Mouse (Mus musculus): ENCODE results near the gene Tab2.

DNA sequence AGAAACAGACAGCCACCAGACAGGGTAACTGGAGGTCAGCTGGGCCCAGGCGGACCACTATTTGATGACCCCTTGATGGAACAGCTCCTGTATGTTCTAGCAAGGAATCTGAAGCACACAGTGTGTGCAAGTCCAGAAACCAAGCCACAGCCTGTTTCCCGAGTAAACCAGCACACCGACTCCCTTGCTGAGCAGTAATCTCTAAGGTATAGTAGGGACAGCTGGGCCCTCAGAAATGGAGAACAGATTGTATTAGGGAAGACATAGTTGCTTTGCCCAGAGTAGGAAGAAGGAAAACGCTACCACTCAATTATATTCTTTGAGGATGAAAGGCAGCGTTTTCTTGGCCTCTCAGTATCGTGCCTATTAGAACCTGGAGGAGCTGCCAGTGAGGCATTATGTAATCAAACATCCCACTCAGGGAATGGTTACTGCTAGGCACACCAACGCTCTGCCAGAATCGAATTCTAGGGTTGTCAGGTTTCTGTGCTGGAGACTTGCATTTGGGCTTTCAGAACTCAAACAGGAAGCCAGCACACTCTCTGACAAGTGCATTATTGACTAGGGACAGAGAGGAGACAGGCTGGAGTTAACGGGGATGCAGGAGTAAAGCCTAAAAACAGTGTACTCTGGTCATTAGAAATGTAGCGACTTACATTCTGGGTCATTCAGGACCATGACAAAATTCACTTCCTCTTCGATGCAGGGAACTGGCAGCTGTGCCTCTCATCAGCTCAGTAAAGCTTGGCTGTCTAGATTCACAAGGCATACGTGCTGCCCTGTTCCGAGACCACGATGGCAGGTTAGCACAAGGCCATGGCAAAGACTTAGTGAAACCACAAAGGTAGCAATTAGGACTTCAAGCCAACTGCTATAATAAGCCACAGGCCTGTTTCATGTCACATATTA, 55.1 kb downstream of the Tab2 start:
- TF ChIP-seq CTCF (IDR thresholded peaks at IDR 0.05; ENCODE audit: low read depth, low read length) (no peak), POLR2A (IDR thresholded peaks at IDR 0.05; ENCODE audit: insufficient read depth, low read length) (no peak)
